Mouse (Mus musculus) kidney, postnatal 14 days (tissue): ENCODE measurements at regions not wholly inside any gene's neighbourhood (a gene's known extent, or its start where the extent isn't known, plus 50 kb on each side); places are given as distances from the start of the nearest gene placed in this dataset.
A peak's percentile ranks its signal among the peaks of the same experiment; 100 is the strongest.

ENCODE experiments used
- DNase-seq: peaks from one replicate; pipeline ENCODE4 v3.0.0; 2022; ENCODE audit warnings: mixed read lengths

- peak; percentile 73 for DNase-seq
Measured at GRCm38 (mm10) chr17:10079853-10080650, 239.6 kb downstream of the Qk start.

- no peak for DNase-seq
Measured at GRCm38 (mm10) chr17:10078536-10079319, 240.9 kb downstream of the Qk start.

- DNase-seq: no peak
Measured at GRCm38 (mm10) chr17:10073301-10073700, 246.4 kb downstream of the Qk start.

- DNase-seq: no peak
Measured at GRCm38 (mm10) chr17:10069251-10069650, 250.4 kb downstream of the Qk start.

GRCm38 (mm10) chr17:10065131-10065530, 254.5 kb downstream of the Qk start:
- no peak for DNase-seq

- no peak for DNase-seq
Measured at GRCm38 (mm10) chr17:10062546-10063100, 257.0 kb downstream of the Qk start.

GRCm38 (mm10) chr17:10057736-10058135, 261.9 kb downstream of the Qk start:
- no peak for DNase-seq

GRCm38 (mm10) chr17:10056096-10056495, 263.6 kb downstream of the Qk start:
- no peak for DNase-seq

- no peak for DNase-seq
Measured at GRCm38 (mm10) chr17:10054375-10054774, 265.3 kb downstream of the Qk start.

- DNase-seq: no peak
Measured at GRCm38 (mm10) chr17:10044336-10044735, 275.3 kb downstream of the Qk start.

GRCm38 (mm10) chr17:10042042-10042652, 277.5 kb downstream of the Qk start:
- no peak for DNase-seq

GRCm38 (mm10) chr17:10040951-10041359, 278.7 kb downstream of the Qk start:
- peak; percentile 54 for DNase-seq

GRCm38 (mm10) chr17:10040375-10040774, 279.3 kb downstream of the Qk start:
- DNase-seq: no peak

GRCm38 (mm10) chr17:10037799-10038445, 281.7 kb downstream of the Qk start:
- peak; percentile 38 for DNase-seq

GRCm38 (mm10) chr17:10033510-10033909, 286.1 kb downstream of the Qk start:
- no peak for DNase-seq

- DNase-seq: no peak
Measured at GRCm38 (mm10) chr17:10031033-10031432, 288.6 kb downstream of the Qk start.

GRCm38 (mm10) chr17:10026770-10027169, 292.9 kb downstream of the Qk start:
- no peak for DNase-seq

GRCm38 (mm10) chr17:10025212-10025611, 294.4 kb downstream of the Qk start:
- no peak for DNase-seq

GRCm38 (mm10) chr17:10024323-10024722, 295.3 kb downstream of the Qk start:
- no peak for DNase-seq

GRCm38 (mm10) chr17:10012161-10012560, 307.5 kb downstream of the Qk start:
- DNase-seq: no peak

- no peak for DNase-seq
Measured at GRCm38 (mm10) chr17:10011728-10012127, 307.9 kb downstream of the Qk start.

- DNase-seq: peak; percentile 71
Measured at GRCm38 (mm10) chr17:10001071-10001591, 318.5 kb downstream of the Qk start.
